Comparison of ENCODE assay signal across 9 mouse cellular contexts in genomic region chr8:78213074-78213473, GRCm38 (mm10). TPM values are rescaled to one million over a fixed set of nuclear protein-coding genes. Genes with fewer than 3 reads are reported as not detected.
A peak's percentile ranks its signal among the peaks of the same experiment; 100 is the strongest.
DNase-seq lines count a peak whose midpoint lies in the region; ATAC-seq and TF ChIP-seq lines count a peak whose summit lies in the region.
"Had no signal": no experiment of that assay in that cellular context is flagged by ENCODE, and none has a peak within 500 bp of the region (broad histone marks: within the 10 kb centered on the region; RNA-seq: fewer than 3 reads in every experiment).

Gene Ttc29 (plus strand): TSS chr8:78213297.

- TF ChIP-seq POLR2A in thymus, adult 2 months (IDR thresholded peaks at IDR 0.05; ENCODE audit: control insufficient read depth, extremely low read depth, insufficient read depth, low read length, poor library complexity), result no peak

- WGBS in lung, embryonic 14.5 days, result under 1% methylated on average over 11 of the region's 11 CpGs
- WGBS in thymus, adult 2 months, result 31% methylated on average over 11 of the region's 11 CpGs

- in situ Hi-C loops in ES-E14 (cut with MboI; ENCODE audit: low sequenced_read_pairs in 2 of 2, unreplicated experiment in 2 of 2), result no loop called here

- H3K36me3 ChIP-seq in ES-E14 (ENCODE audit: control insufficient read depth, insufficient read depth, low read length, poor library complexity, severe bottlenecking), result no peaks in the 10 kb centered on the region
- H3K36me3 ChIP-seq in lung, embryonic 14.5 days (ENCODE audit: insufficient read depth), result no peaks in the 10 kb centered on the region
- no peaks in the 10 kb centered on the region for H3K36me3 ChIP-seq in thymus, adult 2 months (ENCODE audit: control insufficient read depth, insufficient read depth, low read length)

- peak within 1 kb of the TSS; percentile 46 for H3K4me2 ChIP-seq in lung, embryonic 14.5 days

- DNase-seq in ES-E14 (ENCODE audit: low read depth, low spot score) (peak; percentile 97), ZHBTc4 (ENCODE audit: low read depth, low spot score) (peak; percentile 99)
- peak; percentile 24 to 29 for DNase-seq in gastrocnemius, postnatal 4 days (ENCODE audit: low spot score in 2 of 2)
- peak; percentile 30 for DNase-seq in layer of hippocampus, adult 8-10 months (ENCODE audit: low spot score in 2 of 2)
- DNase-seq in lung, embryonic 14.5 days, result peak; percentile 96
- peak; percentile 24 for DNase-seq in retina, postnatal 7 days (ENCODE audit: low read depth, low spot score)
- DNase-seq in thymus, adult 2 months, result no peak
- DNase-seq in cerebellum, postnatal 36 days, result no peak

- H3K9me3 ChIP-seq in ES-E14 (ENCODE audit: control insufficient read depth, insufficient read depth, low read depth, low read length), result no peaks in the 10 kb centered on the region
- no peaks in the 10 kb centered on the region for H3K9me3 ChIP-seq in lung, embryonic 14.5 days (ENCODE audit: low read depth, low read length)

- ATAC-seq in lung, embryonic 14.5 days (ENCODE audit: insufficient read depth), result peak; percentile 99

- no peak within 1 kb of the TSS for H3K9ac ChIP-seq in ES-E14 (ENCODE audit: insufficient read depth, low read depth, low read length, poor library complexity, severe bottlenecking)
- H3K9ac ChIP-seq in lung, embryonic 14.5 days, result no peak within 1 kb of the TSS

- no peak within 1 kb of the TSS; a peak in 1 of 4 replicates for H3K4me3 ChIP-seq in ES-E14 (ENCODE audit: insufficient read depth in 1 of 2, low read depth in 1 of 2, low read length in 2 of 2, poor library complexity in 1 of 2, severe bottlenecking in 1 of 2)
- no peak within 1 kb of the TSS for H3K4me3 ChIP-seq in lung, embryonic 14.5 days (ENCODE audit: low read depth, low read length)
- H3K4me3 ChIP-seq in thymus, adult 2 months (ENCODE audit: control insufficient read depth, insufficient read depth, low read length), result no peak within 1 kb of the TSS
- H3K4me3 ChIP-seq: megakaryocyte, embryonic 14.5 days had no signal

- H3K27ac ChIP-seq in ES-E14 (ENCODE audit: insufficient read depth, low read depth, low read length, poor library complexity, severe bottlenecking), result no peak within 1 kb of the TSS
- H3K27ac ChIP-seq in lung, embryonic 14.5 days (ENCODE audit: low read depth), result no peak within 1 kb of the TSS
- H3K27ac ChIP-seq in thymus, adult 2 months (ENCODE audit: control insufficient read depth, insufficient read depth, low read length), result no peak within 1 kb of the TSS

- no peak for TF ChIP-seq CTCF in lung, embryonic 14.5 days (IDR thresholded peaks at IDR 0.05; ENCODE audit: low read depth)
- no peak for TF ChIP-seq CTCF in thymus, adult 2 months (IDR thresholded peaks at IDR 0.05; ENCODE audit: borderline replicate concordance, control insufficient read depth, extremely low read depth, insufficient read depth, low read length, poor library complexity)

- no peaks in the 10 kb centered on the region for H3K4me1 ChIP-seq in ES-E14 (ENCODE audit: control insufficient read depth in 2 of 2, insufficient read depth in 2 of 2, low read length in 2 of 2, poor library complexity in 1 of 2)
- H3K4me1 ChIP-seq in lung, embryonic 14.5 days (ENCODE audit: insufficient read depth), result no peaks in the 10 kb centered on the region
- no peaks in the 10 kb centered on the region for H3K4me1 ChIP-seq in thymus, adult 2 months (replicated peaks; ENCODE audit: control insufficient read depth, insufficient read depth, low read length)
- H3K4me1 ChIP-seq: megakaryocyte, embryonic 14.5 days had no signal

- H3K27me3 ChIP-seq in lung, embryonic 14.5 days (ENCODE audit: insufficient read depth, low read length), result no peaks in the 10 kb centered on the region
- no peaks in the 10 kb centered on the region for H3K27me3 ChIP-seq in thymus, adult 2 months (ENCODE audit: control insufficient read depth, insufficient read depth, low read length)

TF ChIP-seq in ES-E14, 5 proteins besides CTCF, POLR2A, EP300 and RAD21:
- TF ChIP-seq ZC3H11A (IDR thresholded peaks at IDR 0.05; ENCODE audit: borderline replicate concordance, low read depth, low read length) (no peak), ZNF384 (IDR thresholded peaks at IDR 0.05; ENCODE audit: low read depth, low read length) (no peak), CHD2 (IDR thresholded peaks at IDR 0.05; ENCODE audit: low read depth, low read length) (no peak), HCFC1 (IDR thresholded peaks at IDR 0.05; ENCODE audit: borderline replicate concordance, insufficient read depth, low read length) (no peak), MAFK (IDR thresholded peaks at IDR 0.05; ENCODE audit: insufficient read depth, low read depth, low read length) (no peak)

RNA-seq across cellular contexts. Expression of gene Ttc29, which starts in this region (rescaled TPM):
- total RNA-seq in ES-E14 (2012; rRNA removed), result 1.4 and 2.4 TPM in 2 replicates
- total RNA-seq in gastrocnemius, postnatal 4 days (2021), result not detected
- total RNA-seq in layer of hippocampus, adult 8-10 months (2022), result 1 to 10 TPM in 1 of 4 experiments, under 1 TPM in 3; 0.58 to 1.8 (median 0.81) TPM
- polyA plus RNA-seq in lung, embryonic 14.5 days (2014; fragmentation: Nextera tagmentation; extraction: Ambion mirVana), result 0.23 TPM in 1 of 2 replicates, not detected in the other
- polyA plus RNA-seq in thymus, adult 2 months (2012; rRNA removed), result not detected in 2 replicates

Comparison
In these comparisons a context has a peak if more than half of its experiments do, and no peak if none do; other contexts are left out.
1. Peak in DNase-seq in gastrocnemius, postnatal 4 days; RNA of the gene not detected or under 1 TPM.
2. Peak in DNase-seq, ATAC-seq and H3K4me2 ChIP-seq in lung, embryonic 14.5 days; RNA of the gene not detected or under 1 TPM.
3. DNase-seq: peak in ES-E14 (single experiment), ZHBTc4 (single experiment), layer of hippocampus, adult 8-10 months (2 of 2) and retina, postnatal 7 days (single experiment); none in thymus, adult 2 months (single experiment) and cerebellum, postnatal 36 days (0 of 2).